Mouse (Mus musculus): ENCODE measurements around the gene Dync1li2. TPM values are rescaled to one million over a fixed set of nuclear protein-coding genes. Genes with fewer than 3 reads are reported as not detected.

Dync1li2 gene
- polyA plus RNA-seq, 1 experiment: 8.4 TPM

- no peaks in the 10 kb centered on the region for H3K36me3 ChIP-seq (ENCODE audit: control insufficient read depth, insufficient read depth, low read length)
- no peaks in the 10 kb centered on the region for H3K27me3 ChIP-seq (ENCODE audit: control insufficient read depth, insufficient read depth, low read length)
- no peaks in the 10 kb centered on the region for H3K4me1 ChIP-seq (ENCODE audit: control insufficient read depth, insufficient read depth, insufficient read length)
- DNase-seq (ENCODE audit: low read depth in 1 of 2, low spot score in 2 of 2): no peak
- WGBS: 81% methylated on average over 11 of the region's 11 CpGs
- H3K27ac ChIP-seq (ENCODE audit: insufficient read depth, low read length): no peak overlapping the region
- H3K4me3 ChIP-seq (ENCODE audit: extremely low read depth, insufficient read depth, insufficient read length): no peak overlapping the region
- TF ChIP-seq CTCF (IDR thresholded peaks at IDR 0.05; ENCODE audit: extremely low read depth, insufficient read depth, insufficient read length, insufficient replicate concordance): no peak
- no peak for TF ChIP-seq POLR2A (IDR thresholded peaks at IDR 0.05; ENCODE audit: low read depth, low read length)
These were observed 66.2 kb downstream of the Dync1li2 start for GRCm38 (mm10) chr8:104376669-104377068.

- DNase-seq (ENCODE audit: low read depth in 1 of 2, low spot score in 2 of 2): no peak
- Histone ChIP-seq H3K4me1 (ENCODE audit: control insufficient read depth, insufficient read depth, insufficient read length) (no peaks in the 10 kb centered on the region), H3K27me3 (ENCODE audit: control insufficient read depth, insufficient read depth, low read length) (no peaks in the 10 kb centered on the region), H3K27ac (ENCODE audit: insufficient read depth, low read length) (no peak overlapping the region), H3K36me3 (ENCODE audit: control insufficient read depth, insufficient read depth, low read length) (no peaks in the 10 kb centered on the region), H3K4me3 (ENCODE audit: extremely low read depth, insufficient read depth, insufficient read length) (no peak overlapping the region)
- 82% methylated on average over 5 of the region's 5 CpGs for WGBS
- TF ChIP-seq CTCF (IDR thresholded peaks at IDR 0.05; ENCODE audit: extremely low read depth, insufficient read depth, insufficient read length, insufficient replicate concordance) (no peak), POLR2A (IDR thresholded peaks at IDR 0.05; ENCODE audit: low read depth, low read length) (no peak)
These were observed 66.9 kb downstream of the Dync1li2 start for GRCm38 (mm10) chr8:104375959-104376358.

DNA sequence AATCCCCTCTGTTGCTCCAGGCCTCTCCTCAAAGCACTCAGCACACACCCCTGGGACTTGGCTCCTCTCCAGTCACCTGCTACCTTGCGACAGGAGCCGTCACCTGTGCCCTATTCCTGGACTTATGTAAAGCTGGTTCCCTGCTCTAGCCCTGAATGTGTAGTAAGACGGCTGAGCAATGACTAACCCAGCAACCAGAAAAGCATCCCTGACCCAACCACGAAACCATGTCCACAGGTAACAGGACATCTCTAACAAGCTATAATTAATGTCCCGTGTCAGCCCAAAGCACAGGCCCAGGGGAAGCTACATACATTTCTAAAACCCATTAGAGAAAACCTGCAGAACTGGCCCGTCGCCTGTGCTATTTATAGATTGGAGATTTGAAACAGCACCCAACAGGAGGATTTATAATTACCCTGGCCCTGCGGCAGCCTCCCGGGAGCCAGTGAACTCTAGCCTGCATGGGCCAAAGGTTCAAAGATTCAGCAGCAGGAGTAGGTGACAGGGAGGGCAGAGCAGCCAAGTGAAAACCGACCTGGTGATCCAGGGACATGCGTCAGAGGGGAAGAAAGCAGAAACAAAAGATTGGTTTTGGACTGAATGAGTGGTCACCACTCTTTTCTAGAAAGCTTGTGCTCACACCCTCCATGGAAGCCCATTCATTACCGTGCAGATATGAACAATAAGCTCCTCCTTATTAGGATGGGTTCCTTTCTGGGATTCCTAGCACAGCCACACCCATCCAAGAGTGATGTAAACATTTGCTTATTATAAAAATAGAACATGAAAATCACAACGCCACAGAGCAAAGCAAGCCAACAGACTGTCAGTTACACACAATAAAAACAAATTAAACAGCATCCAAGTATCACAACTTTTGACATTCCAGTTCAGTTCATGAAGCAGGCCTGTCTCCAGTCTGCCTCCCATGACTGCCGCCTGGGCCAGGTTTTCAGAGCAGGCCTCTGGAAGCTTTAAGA is 67.7 kb downstream of the Dync1li2 start:
- Histone ChIP-seq H3K36me3 (ENCODE audit: control insufficient read depth, insufficient read depth, low read length) (no peaks in the 10 kb centered on the region), H3K27me3 (ENCODE audit: control insufficient read depth, insufficient read depth, low read length) (no peaks in the 10 kb centered on the region), H3K4me3 (ENCODE audit: extremely low read depth, insufficient read depth, insufficient read length) (no peak overlapping the region), H3K27ac (ENCODE audit: insufficient read depth, low read length) (no peak overlapping the region), H3K4me1 (ENCODE audit: control insufficient read depth, insufficient read depth, insufficient read length) (no peaks in the 10 kb centered on the region)
- DNase-seq (ENCODE audit: low read depth in 1 of 2, low spot score in 2 of 2): no peak
- 73% methylated on average over 14 of the region's 14 CpGs for WGBS
- no peak for TF ChIP-seq CTCF (IDR thresholded peaks at IDR 0.05; ENCODE audit: extremely low read depth, insufficient read depth, insufficient read length, insufficient replicate concordance)
- no peak for TF ChIP-seq POLR2A (IDR thresholded peaks at IDR 0.05; ENCODE audit: low read depth, low read length)

GRCm38 (mm10) chr8:104374269-104374668 is 68.6 kb downstream of the Dync1li2 start:
- WGBS: 96% methylated on average over 11 of the region's 11 CpGs
- Histone ChIP-seq H3K27me3 (ENCODE audit: control insufficient read depth, insufficient read depth, low read length) (no peaks in the 10 kb centered on the region), H3K36me3 (ENCODE audit: control insufficient read depth, insufficient read depth, low read length) (no peaks in the 10 kb centered on the region), H3K27ac (ENCODE audit: insufficient read depth, low read length) (no peak overlapping the region), H3K4me3 (ENCODE audit: extremely low read depth, insufficient read depth, insufficient read length) (no peak overlapping the region), H3K4me1 (ENCODE audit: control insufficient read depth, insufficient read depth, insufficient read length) (no peaks in the 10 kb centered on the region)
- TF ChIP-seq POLR2A (IDR thresholded peaks at IDR 0.05; ENCODE audit: low read depth, low read length) (no peak), CTCF (IDR thresholded peaks at IDR 0.05; ENCODE audit: extremely low read depth, insufficient read depth, insufficient read length, insufficient replicate concordance) (no peak)
- DNase-seq (ENCODE audit: low read depth in 1 of 2, low spot score in 2 of 2): no peak

GRCm38 (mm10) chr8:104373779-104374178 is 69.1 kb downstream of the Dync1li2 start:
- DNase-seq (ENCODE audit: low read depth in 1 of 2, low spot score in 2 of 2): no peak
- WGBS: 75% methylated on average over 11 of the region's 11 CpGs

GRCm38 (mm10) chr8:104371121-104371520 is 71.7 kb downstream of the Dync1li2 start:
- Histone ChIP-seq H3K27me3 (ENCODE audit: control insufficient read depth, insufficient read depth, low read length) (no peaks in the 10 kb centered on the region), H3K4me1 (ENCODE audit: control insufficient read depth, insufficient read depth, insufficient read length) (no peaks in the 10 kb centered on the region), H3K4me3 (ENCODE audit: extremely low read depth, insufficient read depth, insufficient read length) (no peak overlapping the region), H3K36me3 (ENCODE audit: control insufficient read depth, insufficient read depth, low read length) (no peaks in the 10 kb centered on the region), H3K27ac (ENCODE audit: insufficient read depth, low read length) (no peak overlapping the region)
- 90% methylated on average over 6 of the region's 6 CpGs for WGBS
- no peak for DNase-seq (ENCODE audit: low read depth in 1 of 2, low spot score in 2 of 2)
- no peak for TF ChIP-seq CTCF (IDR thresholded peaks at IDR 0.05; ENCODE audit: extremely low read depth, insufficient read depth, insufficient read length, insufficient replicate concordance)
- TF ChIP-seq POLR2A (IDR thresholded peaks at IDR 0.05; ENCODE audit: low read depth, low read length): no peak

More at GRCm38 (mm10) chr8:104373779-104374178, 69.1 kb downstream of the Dync1li2 start:
- H3K27me3 ChIP-seq (ENCODE audit: control insufficient read depth, insufficient read depth, low read length): no peaks in the 10 kb centered on the region
- H3K36me3 ChIP-seq (ENCODE audit: control insufficient read depth, insufficient read depth, low read length): no peaks in the 10 kb centered on the region
- H3K4me1 ChIP-seq (ENCODE audit: control insufficient read depth, insufficient read depth, insufficient read length): no peaks in the 10 kb centered on the region
- TF ChIP-seq POLR2A (IDR thresholded peaks at IDR 0.05; ENCODE audit: low read depth, low read length) (no peak), CTCF (IDR thresholded peaks at IDR 0.05; ENCODE audit: extremely low read depth, insufficient read depth, insufficient read length, insufficient replicate concordance) (no peak)
- no peak overlapping the region for H3K27ac ChIP-seq (ENCODE audit: insufficient read depth, low read length)
- no peak overlapping the region for H3K4me3 ChIP-seq (ENCODE audit: extremely low read depth, insufficient read depth, insufficient read length)

DNA sequence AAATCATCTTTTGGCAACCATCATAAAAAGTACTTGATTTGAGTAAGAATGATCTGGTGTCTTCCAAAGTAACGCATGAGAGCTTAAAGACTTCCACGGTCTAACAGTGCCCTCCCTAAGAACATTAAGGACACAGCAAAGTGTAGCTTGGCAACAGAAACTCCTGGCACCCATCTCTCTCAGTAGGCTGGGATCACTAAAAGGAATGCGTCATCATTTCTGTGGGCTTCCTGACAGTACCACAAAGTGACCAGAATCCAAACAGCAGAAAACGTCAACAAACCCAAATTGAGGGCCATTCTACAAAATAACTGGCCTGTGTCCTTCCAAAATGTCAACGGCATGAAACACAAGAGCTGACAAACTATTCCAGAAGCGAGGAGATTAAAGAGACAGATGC is 72.8 kb downstream of the Dync1li2 start:
- no peak overlapping the region for H3K27ac ChIP-seq (ENCODE audit: insufficient read depth, low read length)
- H3K36me3 ChIP-seq (ENCODE audit: control insufficient read depth, insufficient read depth, low read length): no peaks in the 10 kb centered on the region
- H3K4me1 ChIP-seq (ENCODE audit: control insufficient read depth, insufficient read depth, insufficient read length): no peaks in the 10 kb centered on the region
- WGBS: 80% methylated on average over 6 of the region's 6 CpGs
- no peak for DNase-seq (ENCODE audit: low read depth in 1 of 2, low spot score in 2 of 2)
- H3K27me3 ChIP-seq (ENCODE audit: control insufficient read depth, insufficient read depth, low read length): no peaks in the 10 kb centered on the region
- TF ChIP-seq CTCF (IDR thresholded peaks at IDR 0.05; ENCODE audit: extremely low read depth, insufficient read depth, insufficient read length, insufficient replicate concordance) (no peak), POLR2A (IDR thresholded peaks at IDR 0.05; ENCODE audit: low read depth, low read length) (no peak)
- H3K4me3 ChIP-seq (ENCODE audit: extremely low read depth, insufficient read depth, insufficient read length): no peak overlapping the region
